Mouse (Mus musculus) hindbrain, embryonic 11.5 days (tissue): ENCODE measurements around the gene Krt87. TPM values are rescaled to one million over a fixed set of nuclear protein-coding genes. Genes with fewer than 3 reads are reported as not detected.

Experiments
- ATAC-seq: fragments of 200-750 bp; cut with Nextera tagmentation; 2 replicates; pipeline ENCODE4 v1.8.0; 2017; ENCODE audit warnings: mild to moderate bottlenecking, moderate TSS enrichment, moderate library complexity; ENCODE audit not compliant: low FRiP score
- DNase-seq: peaks from one replicate; pipeline ENCODE4 v3.0.0-alpha.2; 2015; ENCODE audit warnings: low spot score
- H3K27ac ChIP-seq: fragments of 300-500 bp; sonication (generic); 2 replicates; pipeline ENCODE4 v1.5.1; 2014; ENCODE audit warnings: mild to moderate bottlenecking, low read depth, low read length
- H3K27me3 ChIP-seq: fragments of 300-500 bp; sonication (generic); 2 replicates; pipeline ENCODE4 v1.6.1; 2014; ENCODE audit warnings: mild to moderate bottlenecking, low read length, moderate library complexity, mixed read lengths; ENCODE audit not compliant: control insufficient read depth, insufficient read depth
- H3K36me3 ChIP-seq: fragments of 300-500 bp; sonication (generic); 2 replicates; pipeline ENCODE4 v1.6.1; 2014; ENCODE audit warnings: mild to moderate bottlenecking, low read length, moderate library complexity, mixed read lengths; ENCODE audit not compliant: control insufficient read depth, insufficient read depth
- H3K4me1 ChIP-seq: fragments of 300-500 bp; sonication (generic); replicated peaks from 2 replicates; pipeline ENCODE4 v1.6.1; 2014; ENCODE audit warnings: low read length, mixed read lengths; ENCODE audit not compliant: control insufficient read depth, insufficient read depth
- H3K4me2 ChIP-seq: fragments of 300-500 bp; sonication (generic); replicated peaks from 2 replicates; pipeline ENCODE4 v1.6.1; 2014; ENCODE audit warnings: mild to moderate bottlenecking, low read depth, low read length
- H3K4me3 ChIP-seq: fragments of 300-500 bp; sonication (generic); 2 replicates; pipeline ENCODE4 v1.5.1; 2014; ENCODE audit warnings: low read depth, low read length
- H3K9ac ChIP-seq: fragments of 300-500 bp; sonication (generic); 2 replicates; pipeline ENCODE4 v1.6.1; 2014; ENCODE audit warnings: low read depth, low read length
- H3K9me3 ChIP-seq: fragments of 300-500 bp; sonication (generic); 2 replicates; pipeline ENCODE4 v1.6.1; 2016; ENCODE audit warnings: low read length; ENCODE audit not compliant: control insufficient read depth
- WGBS: fragments of 180-500 bp; shearing (Covaris S2); extraction: QIAGEN DNeasy Blood & Tissue Kit; methylation state at CpG from one replicate; pipeline ENCODE4 v1.1.7; 2014; 5-methylcytosine and 5-hydroxymethylcytosine counted together
- polyA plus RNA-seq: library from polyadenylated mRNA; unstranded; fragments of >200 nt; fragmentation: Nextera tagmentation; extraction: Ambion mirVana; gene quantifications from 2 replicates; pipeline ENCODE4 v1.2.1, GENCODE M21; 2014

Gene Krt87
- polyA plus RNA-seq, 1 experiment from 2014 or later = 0.08 TPM

- peaks cover 12% of the 10 kb centered on the region for H3K27me3 ChIP-seq
- no peaks in the 10 kb centered on the region for H3K9me3 ChIP-seq
- H3K4me1 ChIP-seq = no peaks in the 10 kb centered on the region
- no peak within 1 kb of the TSS for H3K4me3 ChIP-seq
- no peak within 1 kb of the TSS for H3K4me2 ChIP-seq
- no peak for DNase-seq
- no peak within 1 kb of the TSS for H3K27ac ChIP-seq
- ATAC-seq = no peak
- H3K36me3 ChIP-seq = no peaks in the 10 kb centered on the region
- WGBS = 52% methylated on average over 2 of the region's 2 CpGs
- no peak within 1 kb of the TSS for H3K9ac ChIP-seq
Measured at GRCm38 (mm10) chr15:101410775-101411174, 27.8 kb downstream of the Krt87 start, which contains the start of gene Krt7. Gene Krt7 (plus strand): TSS chr15:101411043.

GRCm38 (mm10) chr15:101398269-101398668, 40.3 kb downstream of the Krt87 start:
- ATAC-seq (no peak), DNase-seq (no peak)
- Histone ChIP-seq H3K27me3 (no peaks in the 10 kb centered on the region), H3K4me1 (no peaks in the 10 kb centered on the region), H3K27ac (no peak overlapping the region), H3K4me3 (no peak overlapping the region), H3K36me3 (no peaks in the 10 kb centered on the region), H3K4me2 (no peak overlapping the region), H3K9ac (no peak overlapping the region), H3K9me3 (no peaks in the 10 kb centered on the region)
- WGBS = 84% methylated on average over 8 of the region's 8 CpGs

GRCm38 (mm10) chr15:101397683-101398082, 40.9 kb downstream of the Krt87 start:
- Histone ChIP-seq H3K36me3 (no peaks in the 10 kb centered on the region), H3K27ac (no peak overlapping the region), H3K27me3 (no peaks in the 10 kb centered on the region), H3K4me1 (no peaks in the 10 kb centered on the region), H3K9ac (no peak overlapping the region), H3K4me2 (no peak overlapping the region), H3K4me3 (no peak overlapping the region), H3K9me3 (no peaks in the 10 kb centered on the region)
- DNase-seq = no peak
- 89% methylated on average over 2 of the region's 2 CpGs for WGBS
- no peak for ATAC-seq

- H3K27ac ChIP-seq = no peak overlapping the region
- H3K9me3 ChIP-seq = no peaks in the 10 kb centered on the region
- H3K4me1 ChIP-seq = no peaks in the 10 kb centered on the region
- no peak overlapping the region for H3K9ac ChIP-seq
- WGBS = 76% methylated on average over 3 of the region's 3 CpGs
- no peaks in the 10 kb centered on the region for H3K36me3 ChIP-seq
- H3K27me3 ChIP-seq = no peaks in the 10 kb centered on the region
- DNase-seq = no peak
- no peak for ATAC-seq
- H3K4me3 ChIP-seq = no peak overlapping the region
- H3K4me2 ChIP-seq = no peak overlapping the region
Measured at GRCm38 (mm10) chr15:101396921-101397320, 41.7 kb downstream of the Krt87 start.

GRCm38 (mm10) chr15:101396466-101396865, 42.1 kb downstream of the Krt87 start:
- H3K4me1 ChIP-seq = no peaks in the 10 kb centered on the region
- no peaks in the 10 kb centered on the region for H3K36me3 ChIP-seq
- WGBS = 74% methylated on average over 7 of the region's 7 CpGs
- no peaks in the 10 kb centered on the region for H3K9me3 ChIP-seq
- DNase-seq (no peak), ATAC-seq (no peak)
- no peak overlapping the region for H3K4me3 ChIP-seq
- no peak overlapping the region for H3K9ac ChIP-seq
- H3K27ac ChIP-seq = no peak overlapping the region
- no peaks in the 10 kb centered on the region for H3K27me3 ChIP-seq
- H3K4me2 ChIP-seq = no peak overlapping the region

- H3K4me3 ChIP-seq = no peak overlapping the region
- H3K27ac ChIP-seq = no peak overlapping the region
- ATAC-seq = no peak
- no peaks in the 10 kb centered on the region for H3K36me3 ChIP-seq
- H3K4me1 ChIP-seq = no peaks in the 10 kb centered on the region
- H3K9ac ChIP-seq = no peak overlapping the region
- whole genome bisulfite sequencing = 61% methylated on average over 7 of the region's 7 CpGs
- no peaks in the 10 kb centered on the region for H3K9me3 ChIP-seq
- no peak for DNase-seq
- no peak overlapping the region for H3K4me2 ChIP-seq
- no peaks in the 10 kb centered on the region for H3K27me3 ChIP-seq
Measured at GRCm38 (mm10) chr15:101394908-101395307, 43.7 kb downstream of the Krt87 start.

GRCm38 (mm10) chr15:101392251-101392650, 46.4 kb downstream of the Krt87 start:
- H3K4me3 ChIP-seq = no peak overlapping the region
- DNase-seq (no peak), ATAC-seq (no peak)
- 82% methylated on average over 5 of the region's 5 CpGs for WGBS
- H3K36me3 ChIP-seq = no peaks in the 10 kb centered on the region
- H3K4me2 ChIP-seq = no peak overlapping the region
- no peaks in the 10 kb centered on the region for H3K27me3 ChIP-seq
- no peak overlapping the region for H3K27ac ChIP-seq
- no peaks in the 10 kb centered on the region for H3K9me3 ChIP-seq
- H3K4me1 ChIP-seq = no peaks in the 10 kb centered on the region
- no peak overlapping the region for H3K9ac ChIP-seq

- DNase-seq (no peak), ATAC-seq (no peak)
- no peaks in the 10 kb centered on the region for H3K36me3 ChIP-seq
- H3K9ac ChIP-seq = no peak overlapping the region
- no peak overlapping the region for H3K4me3 ChIP-seq
- H3K9me3 ChIP-seq = no peaks in the 10 kb centered on the region
- no peak overlapping the region for H3K4me2 ChIP-seq
- H3K27ac ChIP-seq = no peak overlapping the region
- 89% methylated on average over 5 of the region's 5 CpGs for WGBS
- H3K4me1 ChIP-seq = no peaks in the 10 kb centered on the region
- no peaks in the 10 kb centered on the region for H3K27me3 ChIP-seq
Measured at GRCm38 (mm10) chr15:101390203-101390602, 48.4 kb downstream of the Krt87 start.

- WGBS = 68% methylated on average over 5 of the region's 5 CpGs
- DNase-seq (no peak), ATAC-seq (no peak)
- no peaks in the 10 kb centered on the region for H3K27me3 ChIP-seq
- H3K27ac ChIP-seq = no peak overlapping the region
- no peak overlapping the region for H3K4me2 ChIP-seq
- no peaks in the 10 kb centered on the region for H3K9me3 ChIP-seq
- H3K4me1 ChIP-seq = no peaks in the 10 kb centered on the region
- no peaks in the 10 kb centered on the region for H3K36me3 ChIP-seq
- no peak overlapping the region for H3K9ac ChIP-seq
- no peak overlapping the region for H3K4me3 ChIP-seq
Measured at GRCm38 (mm10) chr15:101388034-101388541, 50.5 kb downstream of the Krt87 start.
